Mouse (Mus musculus) ES-Bruce4 (cell line): ENCODE measurements at regions not wholly inside any gene's neighbourhood (a gene's known extent, or its start where the extent isn't known, plus 50 kb on each side); places are given as distances from the start of the nearest gene placed in this dataset.

Experiments
- H3K27ac ChIP-seq: 2 replicates; pipeline ENCODE4 v1.5.1; 2012; ENCODE audit warnings: low read length, inconsistent platforms; ENCODE audit not compliant: insufficient read depth
- H3K27me3 ChIP-seq: 2 replicates; pipeline ENCODE4 v1.6.1; 2012; ENCODE audit warnings: mild to moderate bottlenecking, low read length, inconsistent platforms; ENCODE audit not compliant: control insufficient read depth, poor library complexity, insufficient read depth, severe bottlenecking
- H3K36me3 ChIP-seq: 2 replicates; pipeline ENCODE4 v1.6.1; 2012; ENCODE audit warnings: inconsistent platforms, mild to moderate bottlenecking, low read length, moderate library complexity; ENCODE audit not compliant: control insufficient read depth, poor library complexity, insufficient read depth, severe bottlenecking
- H3K4me1 ChIP-seq: one replicate; pipeline ENCODE4 v1.8.1; 2011; ENCODE audit warnings: low read length; ENCODE audit not compliant: control insufficient read depth, insufficient read depth
- H3K4me3 ChIP-seq: 2 replicates; pipeline ENCODE4 v1.5.1; 2011; ENCODE audit warnings: low read depth, mild to moderate bottlenecking, low read length
- H3K9ac ChIP-seq: 2 replicates; pipeline ENCODE4 v1.6.1; 2012; ENCODE audit warnings: low read depth, mild to moderate bottlenecking, inconsistent platforms; ENCODE audit not compliant: poor library complexity, severe bottlenecking
- H3K9me3 ChIP-seq: replicated peaks from 2 replicates; pipeline ENCODE4 v1.6.1; 2012; ENCODE audit warnings: mild to moderate bottlenecking, low read length, inconsistent platforms; ENCODE audit not compliant: control insufficient read depth, poor library complexity, insufficient read depth, severe bottlenecking
- CTCF ChIP-seq: IDR thresholded peaks from one replicate; pipeline ENCODE4 v1.8.1; 2011; ENCODE audit warnings: low read depth, low read length
- EP300 ChIP-seq: IDR thresholded peaks from 2 replicates; pipeline ENCODE4 v1.6.1; 2011; ENCODE audit warnings: low read depth, low read length; ENCODE audit not compliant: insufficient read depth
- POLR2A ChIP-seq: IDR thresholded peaks from one replicate; pipeline ENCODE4 v1.8.1; 2011; ENCODE audit warnings: low read length; ENCODE audit not compliant: insufficient read depth

GRCm38 (mm10) chr14:98747159-98747775 is 246.9 kb downstream of the Rpl36a-ps1 start:
- H3K27ac ChIP-seq = no peak overlapping the region
- TF ChIP-seq EP300 (no peak), CTCF (no peak), POLR2A (no peak)
- no peaks in the 10 kb centered on the region for H3K36me3 ChIP-seq
- no peaks in the 10 kb centered on the region for H3K9me3 ChIP-seq
- no peak overlapping the region for H3K9ac ChIP-seq
- no peaks in the 10 kb centered on the region for H3K4me1 ChIP-seq
- no peak overlapping the region for H3K4me3 ChIP-seq
- H3K27me3 ChIP-seq = no peaks in the 10 kb centered on the region

- Histone ChIP-seq H3K36me3 (no peaks in the 10 kb centered on the region), H3K9me3 (no peaks in the 10 kb centered on the region), H3K4me1 (no peaks in the 10 kb centered on the region), H3K27me3 (no peaks in the 10 kb centered on the region), H3K9ac (no peak overlapping the region), H3K4me3 (no peak overlapping the region), H3K27ac (no peak overlapping the region)
- no peak for TF ChIP-seq EP300
- no peak for TF ChIP-seq POLR2A
- TF ChIP-seq CTCF = no peak
Observed at GRCm38 (mm10) chr14:98730375-98730774, 263.7 kb downstream of the Rpl36a-ps1 start.

GRCm38 (mm10) chr14:98728863-98729262 is 265.3 kb downstream of the Rpl36a-ps1 start:
- no peaks in the 10 kb centered on the region for H3K9me3 ChIP-seq
- H3K4me3 ChIP-seq = no peak overlapping the region
- no peak overlapping the region for H3K9ac ChIP-seq
- no peaks in the 10 kb centered on the region for H3K36me3 ChIP-seq
- no peaks in the 10 kb centered on the region for H3K27me3 ChIP-seq
- H3K27ac ChIP-seq = no peak overlapping the region
- no peak for TF ChIP-seq CTCF
- TF ChIP-seq EP300 = no peak
- no peak for TF ChIP-seq POLR2A
- no peaks in the 10 kb centered on the region for H3K4me1 ChIP-seq

GRCm38 (mm10) chr14:98722481-98722880 is 271.6 kb downstream of the Rpl36a-ps1 start:
- TF ChIP-seq POLR2A = no peak
- no peak for TF ChIP-seq CTCF
- no peak for TF ChIP-seq EP300

GRCm38 (mm10) chr14:98721033-98721432 is 273.1 kb downstream of the Rpl36a-ps1 start:
- no peak overlapping the region for H3K4me3 ChIP-seq
- H3K4me1 ChIP-seq = no peaks in the 10 kb centered on the region
- no peak for TF ChIP-seq CTCF
- TF ChIP-seq POLR2A = no peak
- TF ChIP-seq EP300 = no peak
- H3K27ac ChIP-seq = no peak overlapping the region
- H3K27me3 ChIP-seq = no peaks in the 10 kb centered on the region
- H3K36me3 ChIP-seq = no peaks in the 10 kb centered on the region
- H3K9me3 ChIP-seq = no peaks in the 10 kb centered on the region
- H3K9ac ChIP-seq = no peak overlapping the region

More at GRCm38 (mm10) chr14:98722481-98722880, 271.6 kb downstream of the Rpl36a-ps1 start:
- no peak overlapping the region for H3K27ac ChIP-seq
- no peaks in the 10 kb centered on the region for H3K27me3 ChIP-seq
- no peaks in the 10 kb centered on the region for H3K4me1 ChIP-seq
- no peak overlapping the region for H3K9ac ChIP-seq
- no peak overlapping the region for H3K4me3 ChIP-seq
- no peaks in the 10 kb centered on the region for H3K9me3 ChIP-seq
- H3K36me3 ChIP-seq = no peaks in the 10 kb centered on the region

- no peaks in the 10 kb centered on the region for H3K9me3 ChIP-seq
- no peaks in the 10 kb centered on the region for H3K4me1 ChIP-seq
- TF ChIP-seq CTCF (no peak), EP300 (no peak), POLR2A (no peak)
- no peaks in the 10 kb centered on the region for H3K27me3 ChIP-seq
- H3K27ac ChIP-seq = no peak overlapping the region
- H3K36me3 ChIP-seq = no peaks in the 10 kb centered on the region
- H3K9ac ChIP-seq = no peak overlapping the region
- no peak overlapping the region for H3K4me3 ChIP-seq
Observed at GRCm38 (mm10) chr14:98708045-98708444, 286.1 kb downstream of the Rpl36a-ps1 start.
